ENCODE assay signal across 24 mouse cellular contexts in the genomic region with DNA sequence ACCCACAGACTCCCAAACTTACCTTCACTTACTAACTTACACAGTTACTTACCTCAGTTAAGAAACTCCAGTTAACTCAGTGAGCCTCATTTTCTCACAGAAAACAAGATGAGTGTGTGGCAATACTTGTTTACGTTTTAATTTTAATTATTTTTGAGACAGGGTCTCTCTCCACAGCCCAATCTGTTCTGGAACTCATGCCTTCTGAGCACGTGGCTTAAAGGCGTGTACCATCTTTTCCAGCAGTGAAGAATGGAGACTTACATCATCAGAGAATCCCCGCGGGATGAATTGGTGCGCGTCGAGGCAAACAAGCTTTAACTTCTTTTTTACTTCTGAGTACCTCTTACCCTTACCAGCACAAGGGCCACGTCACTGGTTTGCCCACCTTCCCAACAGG. TPM values are rescaled to one million over a fixed set of nuclear protein-coding genes. Genes with fewer than 3 reads are reported as not detected.
DNase-seq lines count a peak whose midpoint lies in the region; ATAC-seq and TF ChIP-seq lines count a peak whose summit lies in the region.
"Had no signal": no experiment of that assay in that cellular context is flagged by ENCODE, and none has a peak within 500 bp of the region (broad histone marks: within the 10 kb centered on the region; RNA-seq: fewer than 3 reads in every experiment).

No protein-coding gene starts in this region.

- no peaks in the 10 kb centered on the region for H3K79me2 ChIP-seq in CH12.LX (replicated peaks; ENCODE audit: control insufficient read depth, extremely low read depth, insufficient read depth, poor library complexity, severe bottlenecking)

- 74% methylated on average over 9 of the region's 9 CpGs for WGBS in embryonic facial prominence, embryonic 13.5 days
- WGBS in embryonic facial prominence, embryonic 10.5 days = 81% methylated on average over 9 of the region's 9 CpGs
- WGBS in kidney, embryonic 15.5 days = 64% methylated on average over 9 of the region's 9 CpGs
- WGBS in lung, postnatal 0 days = 67% methylated on average over 9 of the region's 9 CpGs

- DNase-seq in embryonic facial prominence, embryonic 10.5 days (ENCODE audit: low spot score) = no peak
- no peak for DNase-seq in kidney, postnatal 25 days
- DNase-seq in CH12.LX (ENCODE audit: extremely low read depth) = no peak
- no peak for DNase-seq in lung, postnatal 0 days (ENCODE audit: low spot score)
- DNase-seq: adrenal gland, adult 2 months; adrenal gland, postnatal 10 days; adrenal gland, postnatal 25 days; B cell, adult 2 months; cerebellum, adult 11 months; cerebellum, adult 18-20 months; cerebellum, adult 8-10 months; cerebellum, adult 9-11 months; cerebellum, postnatal 14 days; cerebellum, postnatal 36 days; forebrain, postnatal 0 days had no signal

- 0 out of 2 replicates have a peak overlapping the region, but pooled peaks have one; percentile 48 for H3K27ac ChIP-seq in embryonic facial prominence, embryonic 13.5 days
- H3K27ac ChIP-seq in embryonic facial prominence, embryonic 10.5 days (replicated peaks) = no peak overlapping the region
- H3K27ac ChIP-seq in kidney, embryonic 15.5 days = peak overlapping the region; percentile 74
- no peak overlapping the region for H3K27ac ChIP-seq in CH12.LX (ENCODE audit: insufficient read depth, low read depth)
- no peak overlapping the region for H3K27ac ChIP-seq in lung, postnatal 0 days (ENCODE audit: low read length)
- H3K27ac ChIP-seq: embryonic facial prominence, embryonic 15.5 days; forebrain, embryonic 10.5 days; forebrain, embryonic 12.5 days; forebrain, embryonic 15.5 days had no signal

- no peak overlapping the region for H3K4me2 ChIP-seq in embryonic facial prominence, embryonic 13.5 days
- no peak overlapping the region for H3K4me2 ChIP-seq in kidney, embryonic 15.5 days
- peak overlapping the region; percentile 70; the same call in 1 of the 2 replicates for H3K4me2 ChIP-seq in CH12.LX (ENCODE audit: insufficient read depth, low read depth, poor library complexity, severe bottlenecking)
- H3K4me2 ChIP-seq in lung, postnatal 0 days (replicated peaks; ENCODE audit: low read depth, low read length) = no peak overlapping the region
- H3K4me2 ChIP-seq: embryonic facial prominence, embryonic 12.5 days; embryonic facial prominence, embryonic 15.5 days; forebrain, embryonic 12.5 days; forebrain, embryonic 15.5 days had no signal

- 0 out of 2 replicates have a peak, but pooled peaks have one; percentile 13 for TF ChIP-seq EP300 in CH12.LX (IDR thresholded peaks at IDR 0.05; ENCODE audit: low read length)
- no peak for TF ChIP-seq EP300 in lung, postnatal 0 days (IDR thresholded peaks at IDR 0.05)

- H3K36me3 ChIP-seq in embryonic facial prominence, embryonic 13.5 days = no peaks in the 10 kb centered on the region
- H3K36me3 ChIP-seq in embryonic facial prominence, embryonic 10.5 days (replicated peaks) = no peaks in the 10 kb centered on the region
- no peaks in the 10 kb centered on the region for H3K36me3 ChIP-seq in kidney, embryonic 15.5 days
- H3K36me3 ChIP-seq in CH12.LX (replicated peaks in 1 of 2; ENCODE audit: control insufficient read depth in 1 of 2, insufficient read depth in 1 of 2, low read length in 1 of 2) = no peaks in the 10 kb centered on the region
- no peaks in the 10 kb centered on the region for H3K36me3 ChIP-seq in lung, postnatal 0 days (ENCODE audit: insufficient read depth, low read length)
- H3K36me3 ChIP-seq: embryonic facial prominence, embryonic 12.5 days; embryonic facial prominence, embryonic 15.5 days; forebrain, embryonic 10.5 days; forebrain, embryonic 12.5 days; forebrain, embryonic 15.5 days had no signal

- in situ Hi-C loops in CH12.LX (cut with MboI; ENCODE audit: low pct_ligation_motif_present, low pct_unique_long_range_greater_than_20kb, low sequenced_read_pairs) = no loop called here

- no peaks in the 10 kb centered on the region for H3K27me3 ChIP-seq in embryonic facial prominence, embryonic 13.5 days
- peaks cover 6% of the 10 kb centered on the region for H3K27me3 ChIP-seq in embryonic facial prominence, embryonic 10.5 days (replicated peaks; ENCODE audit: low read depth, poor library complexity, severe bottlenecking)
- no peaks in the 10 kb centered on the region for H3K27me3 ChIP-seq in kidney, embryonic 15.5 days
- H3K27me3 ChIP-seq in CH12.LX (replicated peaks) = no peaks in the 10 kb centered on the region
- H3K27me3 ChIP-seq in lung, postnatal 0 days (replicated peaks; ENCODE audit: insufficient read depth, low read length) = no peaks in the 10 kb centered on the region
- H3K27me3 ChIP-seq: embryonic facial prominence, embryonic 12.5 days; embryonic facial prominence, embryonic 15.5 days; forebrain, embryonic 12.5 days; forebrain, embryonic 15.5 days had no signal

- TF ChIP-seq RAD21 in CH12.LX (IDR thresholded peaks at IDR 0.05; ENCODE audit: low read depth, low read length) = no peak

- no peak for TF ChIP-seq POLR2A in CH12.LX (IDR thresholded peaks at IDR 0.05; ENCODE audit: low read depth, low read length)

- TF ChIP-seq CTCF in CH12.LX (conservative IDR thresholded peaks at IDR 0.05 in 1 of 2, IDR thresholded peaks at IDR 0.05 in 1 of 2; ENCODE audit: low read depth in 2 of 2, low read length in 2 of 2) = no peak
- no peak for TF ChIP-seq CTCF in lung, postnatal 0 days (IDR thresholded peaks at IDR 0.05)

- ATAC-seq in embryonic facial prominence, embryonic 13.5 days (ENCODE audit: insufficient number of reproducible peaks, insufficient read depth, low FRiP score, low TSS enrichment, low read depth) = no peak
- ATAC-seq in kidney, embryonic 15.5 days (replicated peaks; ENCODE audit: low FRiP score) = no peak
- no peak for ATAC-seq in lung, postnatal 0 days
- ATAC-seq: CD4-positive, CD25-positive, alpha-beta regulatory T cell, adult 4 months; forebrain, embryonic 15.5 days; forebrain, postnatal 0 days had no signal

- H3K4me3 ChIP-seq in embryonic facial prominence, embryonic 13.5 days = no peak overlapping the region
- H3K4me3 ChIP-seq in embryonic facial prominence, embryonic 10.5 days = no peak overlapping the region
- H3K4me3 ChIP-seq in kidney, embryonic 15.5 days (replicated peaks) = no peak overlapping the region
- no peak overlapping the region for H3K4me3 ChIP-seq in CH12.LX (replicated peaks in 1 of 3; ENCODE audit: low read depth in 2 of 3, low read length in 2 of 3, poor library complexity in 1 of 3)
- H3K4me3 ChIP-seq in lung, postnatal 0 days (ENCODE audit: low read depth, low read length) = no peak overlapping the region
- H3K4me3 ChIP-seq: embryonic facial prominence, embryonic 12.5 days; embryonic facial prominence, embryonic 15.5 days; erythroblast, embryonic 14.5 days; forebrain, embryonic 10.5 days; forebrain, embryonic 12.5 days; forebrain, embryonic 15.5 days had no signal

- dilution Hi-C loops in CH12.LX (cut with MboI; ENCODE audit: extremely low pct_ligation_motif_present, extremely low pct_unique_long_range_greater_than_20kb, low sequenced_read_pairs) = no loop called here

- no peak overlapping the region for H3K9ac ChIP-seq in embryonic facial prominence, embryonic 13.5 days
- H3K9ac ChIP-seq in kidney, embryonic 15.5 days = no peak overlapping the region
- H3K9ac ChIP-seq in CH12.LX (ENCODE audit: insufficient read depth, low read depth) = no peak overlapping the region
- no peak overlapping the region for H3K9ac ChIP-seq in lung, postnatal 0 days (replicated peaks; ENCODE audit: low read depth)
- H3K9ac ChIP-seq: embryonic facial prominence, embryonic 12.5 days; embryonic facial prominence, embryonic 15.5 days; forebrain, embryonic 12.5 days; forebrain, embryonic 15.5 days; forebrain, postnatal 0 days had no signal

- H3K9me3 ChIP-seq in embryonic facial prominence, embryonic 13.5 days = no peaks in the 10 kb centered on the region
- H3K9me3 ChIP-seq in embryonic facial prominence, embryonic 10.5 days = no peaks in the 10 kb centered on the region
- H3K9me3 ChIP-seq in kidney, embryonic 15.5 days (replicated peaks) = no peaks in the 10 kb centered on the region
- no peaks in the 10 kb centered on the region for H3K9me3 ChIP-seq in CH12.LX (replicated peaks; ENCODE audit: low read length)
- H3K9me3 ChIP-seq in lung, postnatal 0 days (ENCODE audit: low read length) = no peaks in the 10 kb centered on the region
- H3K9me3 ChIP-seq: embryonic facial prominence, embryonic 12.5 days; embryonic facial prominence, embryonic 15.5 days; forebrain, embryonic 10.5 days; forebrain, embryonic 12.5 days; forebrain, embryonic 15.5 days had no signal

- peaks cover 14% of the 10 kb centered on the region; the same call in 1 of the 2 replicates for H3K4me1 ChIP-seq in embryonic facial prominence, embryonic 13.5 days
- peaks cover 22% of the 10 kb centered on the region for H3K4me1 ChIP-seq in embryonic facial prominence, embryonic 10.5 days
- H3K4me1 ChIP-seq in kidney, embryonic 15.5 days = peaks cover 13% of the 10 kb centered on the region
- H3K4me1 ChIP-seq in CH12.LX (ENCODE audit: control insufficient read depth in 1 of 2, insufficient read depth in 2 of 2) = peaks cover 6 to 10% of the 10 kb centered on the region in 2 experiments
- H3K4me1 ChIP-seq in lung, postnatal 0 days (ENCODE audit: insufficient read depth, low read depth, low read length) = no peaks in the 10 kb centered on the region
- H3K4me1 ChIP-seq: embryonic facial prominence, embryonic 15.5 days; forebrain, embryonic 10.5 days; forebrain, embryonic 12.5 days; forebrain, embryonic 15.5 days had no signal

TF ChIP-seq in CH12.LX, 34 proteins besides CTCF, POLR2A, EP300 and RAD21:
- TF ChIP-seq ZKSCAN1 (IDR thresholded peaks at IDR 0.05; ENCODE audit: borderline replicate concordance, low read depth, low read length) (no peak), MXI1 (IDR thresholded peaks at IDR 0.05; ENCODE audit: low read depth, low read length) (0 out of 2 replicates have a peak, but pooled peaks have one; percentile 31), MYC (IDR thresholded peaks at IDR 0.05; ENCODE audit: low read depth, low read length) (peak; percentile 85), BHLHE40 (IDR thresholded peaks at IDR 0.05; ENCODE audit: low read depth, low read length) (peak; percentile 25; the same call in 1 of the 2 replicates), MAX (IDR thresholded peaks at IDR 0.05; ENCODE audit: low read length) (peak; percentile 85), UBTF (IDR thresholded peaks at IDR 0.05; ENCODE audit: low read depth, low read length) (no peak), E2F4 (IDR thresholded peaks at IDR 0.05; ENCODE audit: insufficient replicate concordance, low read depth, low read length) (no peak), MAZ (IDR thresholded peaks at IDR 0.05; ENCODE audit: low read depth, low read length) (no peak)

RNA-seq across cellular contexts. Expression of a gene that starts 57.1 kb away (rescaled TPM):
- 138 and 143 TPM in 2 replicates for polyA plus RNA-seq in embryonic facial prominence, embryonic 13.5 days (2015; fragmentation: Nextera tagmentation; extraction: Ambion mirVana)
- 124 and 138 TPM in 2 replicates for polyA plus RNA-seq in embryonic facial prominence, embryonic 10.5 days (2016; fragmentation: Nextera tagmentation; extraction: Ambion mirVana)
- 93.7 and 97.8 TPM in 2 replicates for polyA plus RNA-seq in kidney, embryonic 15.5 days (2015; fragmentation: Nextera tagmentation; extraction: Ambion mirVana)
- total RNA-seq in CH12.LX (2012; rRNA removed) (116 and 126 TPM in 2 replicates), CH12.LX (2014; rRNA removed) (256 and 269 TPM in 2 replicates)
- polyA plus RNA-seq in CH12.LX (2012; ENCODE audit: insufficient read length, low read depth) = 219 and 276 TPM in 2 replicates
- polyA plus RNA-seq in lung, postnatal 0 days (2015; fragmentation: Nextera tagmentation; extraction: Ambion mirVana) = 59.4 and 59.8 TPM in 2 replicates

Comparison
In these comparisons a context has a peak if more than half of its experiments do, and no peak if none do; other contexts are left out.
1. H3K27ac ChIP-seq: peak in embryonic facial prominence, embryonic 13.5 days (single experiment) and kidney, embryonic 15.5 days (single experiment); none in embryonic facial prominence, embryonic 10.5 days (single experiment), CH12.LX (single experiment) and lung, postnatal 0 days (single experiment).